Mouse (Mus musculus): ENCODE data around the gene Apbb2. TPM values are rescaled to one million over a fixed set of nuclear protein-coding genes. Genes with fewer than 3 reads are reported as not detected.

Apbb2 gene
- total and polyA plus RNA-seq, 2 experiments from 2014 or later, result 31.8 to 41.0 TPM

DNA sequence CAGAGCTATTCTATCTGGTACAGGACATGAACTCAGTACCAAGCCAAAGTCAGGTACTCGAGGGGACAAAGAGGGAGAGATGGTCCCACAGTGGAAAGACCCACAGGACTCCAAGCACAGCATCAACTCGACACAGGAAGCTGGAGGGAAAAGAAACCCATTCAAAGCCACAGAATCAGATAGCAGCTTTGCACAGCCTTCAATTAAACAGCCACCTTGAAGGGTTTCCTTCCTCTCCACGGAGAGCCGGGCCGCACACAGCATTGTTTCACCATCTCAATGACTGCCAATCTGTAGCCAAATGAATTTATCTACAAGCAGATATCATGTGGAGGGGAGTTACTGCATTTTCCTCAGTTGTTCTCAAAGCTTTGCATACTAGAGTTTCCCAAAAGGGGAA, 50.6 kb downstream of the Apbb2 start:
- no peak; the same call in 1 of the 2 replicates for ATAC-seq (ENCODE audit: insufficient read depth, low read depth)

GRCm38 (mm10) chr5:66567424-66567823, 51.2 kb downstream of the Apbb2 start:
- Histone ChIP-seq H3K4me3 (ENCODE audit: low read depth, low read length) (no peak overlapping the region), H3K27me3 (ENCODE audit: control insufficient read depth, insufficient read depth, low read length) (no peaks in the 10 kb centered on the region), H3K9ac (replicated peaks; ENCODE audit: low read depth, low read length) (no peak overlapping the region), H3K36me3 (replicated peaks; ENCODE audit: control insufficient read depth, insufficient read depth, low read length) (no peaks in the 10 kb centered on the region), H3K9me3 (replicated peaks; ENCODE audit: control insufficient read depth, low read length) (no peaks in the 10 kb centered on the region), H3K4me2 (ENCODE audit: low read depth, low read length) (no peak overlapping the region), H3K27ac (ENCODE audit: low read depth) (peak overlapping the region; percentile 71; the same call in 1 of the 2 replicates), H3K4me1 (ENCODE audit: control insufficient read depth, insufficient read depth) (0 out of 2 replicates have a peak, but pooled peaks cover 9% of the 10 kb centered on the region)
- DNase-seq (ENCODE audit: low spot score) (no peak), ATAC-seq (ENCODE audit: insufficient read depth, low read depth) (no peak)
- TF ChIP-seq CTCF (IDR thresholded peaks at IDR 0.05; ENCODE audit: low read depth), result no peak
- no peak for TF ChIP-seq EP300 (IDR thresholded peaks at IDR 0.05; ENCODE audit: low read depth)
- 84% methylated on average over 6 of the region's 6 CpGs for WGBS

More for the DNA sequence above, 50.6 kb downstream of the Apbb2 start:
- no peaks in the 10 kb centered on the region for H3K27me3 ChIP-seq (ENCODE audit: control insufficient read depth, insufficient read depth, low read length)
- H3K4me2 ChIP-seq (ENCODE audit: low read depth, low read length), result 0 out of 2 replicates have a peak overlapping the region, but pooled peaks have one; percentile 10
- H3K4me3 ChIP-seq (ENCODE audit: low read depth, low read length), result no peak overlapping the region
- H3K27ac ChIP-seq (ENCODE audit: low read depth), result peak overlapping the region; percentile 71
- H3K9ac ChIP-seq (replicated peaks; ENCODE audit: low read depth, low read length), result no peak overlapping the region
- no peaks in the 10 kb centered on the region for H3K36me3 ChIP-seq (replicated peaks; ENCODE audit: control insufficient read depth, insufficient read depth, low read length)
- peaks cover 13% of the 10 kb centered on the region; the same call in 1 of the 2 replicates for H3K4me1 ChIP-seq (ENCODE audit: control insufficient read depth, insufficient read depth)
- no peaks in the 10 kb centered on the region for H3K9me3 ChIP-seq (replicated peaks; ENCODE audit: control insufficient read depth, low read length)
- no peak for DNase-seq (ENCODE audit: low spot score)
- no peak for TF ChIP-seq EP300 (IDR thresholded peaks at IDR 0.05; ENCODE audit: low read depth)
- 36% methylated on average over 5 of the region's 5 CpGs for WGBS

- DNase-seq (ENCODE audit: low spot score) (peak; percentile 43), ATAC-seq (ENCODE audit: insufficient read depth, low read depth) (peak; percentile 66)
- H3K9ac ChIP-seq (replicated peaks; ENCODE audit: low read depth, low read length), result no peak overlapping the region
- no peaks in the 10 kb centered on the region; the same call in 1 of the 2 replicates for H3K36me3 ChIP-seq (replicated peaks; ENCODE audit: control insufficient read depth, insufficient read depth, low read length)
- no peak overlapping the region for H3K4me3 ChIP-seq (ENCODE audit: low read depth, low read length)
- no peaks in the 10 kb centered on the region; the same call in 1 of the 2 replicates for H3K4me1 ChIP-seq (ENCODE audit: control insufficient read depth, insufficient read depth)
- H3K27me3 ChIP-seq (ENCODE audit: control insufficient read depth, insufficient read depth, low read length), result no peaks in the 10 kb centered on the region
- H3K9me3 ChIP-seq (replicated peaks; ENCODE audit: control insufficient read depth, low read length), result no peaks in the 10 kb centered on the region
- 56% methylated on average over 8 of the region's 8 CpGs for WGBS
- peak overlapping the region; percentile 77 for H3K27ac ChIP-seq (ENCODE audit: low read depth)
- no peak overlapping the region for H3K4me2 ChIP-seq (ENCODE audit: low read depth, low read length)
- TF ChIP-seq EP300 (IDR thresholded peaks at IDR 0.05; ENCODE audit: low read depth), result no peak
- TF ChIP-seq CTCF (IDR thresholded peaks at IDR 0.05; ENCODE audit: low read depth), result no peak
Observed at GRCm38 (mm10) chr5:66559591-66560175, 58.9 kb downstream of the Apbb2 start.

- TF ChIP-seq CTCF (IDR thresholded peaks at IDR 0.05; ENCODE audit: low read depth) (no peak), EP300 (IDR thresholded peaks at IDR 0.05; ENCODE audit: low read depth) (no peak)
- H3K27me3 ChIP-seq (ENCODE audit: control insufficient read depth, insufficient read depth, low read length), result no peaks in the 10 kb centered on the region
- no peaks in the 10 kb centered on the region; the same call in 1 of the 2 replicates for H3K36me3 ChIP-seq (replicated peaks; ENCODE audit: control insufficient read depth, insufficient read depth, low read length)
- peaks cover 9% of the 10 kb centered on the region for H3K4me1 ChIP-seq (ENCODE audit: control insufficient read depth, insufficient read depth)
- 89% methylated on average over 7 of the region's 7 CpGs for WGBS
- H3K4me2 ChIP-seq (ENCODE audit: low read depth, low read length), result no peak overlapping the region
- no peak overlapping the region for H3K4me3 ChIP-seq (ENCODE audit: low read depth, low read length)
- H3K27ac ChIP-seq (ENCODE audit: low read depth), result 0 out of 2 replicates have a peak overlapping the region, but pooled peaks have one; percentile 77
- H3K9ac ChIP-seq (replicated peaks; ENCODE audit: low read depth, low read length), result no peak overlapping the region
- ATAC-seq (ENCODE audit: insufficient read depth, low read depth) (no peak), DNase-seq (ENCODE audit: low spot score) (no peak)
- no peaks in the 10 kb centered on the region for H3K9me3 ChIP-seq (replicated peaks; ENCODE audit: control insufficient read depth, low read length)
Observed at GRCm38 (mm10) chr5:66558094-66558493, 60.5 kb downstream of the Apbb2 start.

GRCm38 (mm10) chr5:66553933-66554332, 64.7 kb downstream of the Apbb2 start:
- no peaks in the 10 kb centered on the region; the same call in 1 of the 2 replicates for H3K36me3 ChIP-seq (replicated peaks; ENCODE audit: control insufficient read depth, insufficient read depth, low read length)
- DNase-seq (ENCODE audit: low spot score) (peak; percentile 49), ATAC-seq (ENCODE audit: insufficient read depth, low read depth) (peak; percentile 80)
- no peak overlapping the region for H3K27ac ChIP-seq (ENCODE audit: low read depth)
- H3K4me2 ChIP-seq (ENCODE audit: low read depth, low read length), result no peak overlapping the region
- H3K9me3 ChIP-seq (replicated peaks; ENCODE audit: control insufficient read depth, low read length), result no peaks in the 10 kb centered on the region
- no peak overlapping the region for H3K4me3 ChIP-seq (ENCODE audit: low read depth, low read length)
- TF ChIP-seq CTCF (IDR thresholded peaks at IDR 0.05; ENCODE audit: low read depth), result no peak
- no peak for TF ChIP-seq EP300 (IDR thresholded peaks at IDR 0.05; ENCODE audit: low read depth)
- no peaks in the 10 kb centered on the region for H3K27me3 ChIP-seq (ENCODE audit: control insufficient read depth, insufficient read depth, low read length)
- no peak overlapping the region for H3K9ac ChIP-seq (replicated peaks; ENCODE audit: low read depth, low read length)
- peaks cover 9% of the 10 kb centered on the region for H3K4me1 ChIP-seq (ENCODE audit: control insufficient read depth, insufficient read depth)

Measured in heart, postnatal 0 days (tissue).